In the genomic region with DNA sequence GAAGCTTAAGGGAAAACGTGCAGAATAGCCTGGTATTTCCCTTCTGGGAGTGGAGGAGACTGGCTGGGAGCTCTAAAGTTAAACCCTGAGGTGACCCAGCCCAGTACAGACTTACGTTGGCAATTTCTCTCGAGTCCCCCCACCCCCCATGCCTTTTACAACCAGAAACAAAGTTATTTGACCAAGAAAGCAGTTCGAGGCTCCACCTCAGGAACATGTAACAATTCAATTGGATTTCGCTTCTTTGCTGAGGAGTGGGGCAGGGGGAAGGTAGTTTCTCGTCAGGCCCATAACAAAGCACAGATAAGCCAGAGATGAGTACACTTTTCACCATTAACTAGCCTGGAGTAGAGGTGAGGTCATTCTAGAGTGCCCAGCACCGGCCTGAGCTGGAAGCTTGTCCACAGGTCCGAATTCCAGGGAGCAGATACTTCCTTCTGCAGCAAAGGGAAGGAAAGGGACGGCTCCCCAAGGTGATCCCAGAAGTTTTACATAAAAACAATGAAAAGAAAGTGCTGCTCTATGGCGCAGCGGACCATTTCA, we compare ENCODE assay signal across 9 mouse cellular contexts. TPM values are rescaled to one million over a fixed set of nuclear protein-coding genes. Genes with fewer than 3 reads are reported as not detected.
DNase-seq lines count a peak whose midpoint lies in the region; ATAC-seq lines count a peak whose summit lies in the region.
"Had no signal": no experiment of that assay in that cellular context is flagged by ENCODE, and none has a peak within 500 bp of the region (broad histone marks: within the 10 kb centered on the region; RNA-seq: fewer than 3 reads in every experiment).

No protein-coding gene starts in this region.

- no peaks in the 10 kb centered on the region for H3K36me3 ChIP-seq in heart, embryonic 10.5 days
- H3K36me3 ChIP-seq in forebrain, embryonic 11.5 days (ENCODE audit: control insufficient read depth, insufficient read depth, low read length) = no peaks in the 10 kb centered on the region
- H3K36me3 ChIP-seq in midbrain, embryonic 14.5 days (ENCODE audit: control insufficient read depth, insufficient read depth, low read length) = no peaks in the 10 kb centered on the region
- H3K36me3 ChIP-seq: G1E had no signal

- peak overlapping the region; percentile 98 for H3K4me3 ChIP-seq in heart, embryonic 10.5 days
- H3K4me3 ChIP-seq in forebrain, embryonic 11.5 days (ENCODE audit: low read depth, low read length) = peak overlapping the region; percentile 99
- H3K4me3 ChIP-seq in midbrain, embryonic 14.5 days (replicated peaks; ENCODE audit: low read depth, low read length) = peak overlapping the region; percentile 95

- intact Hi-C loops in gastrocnemius, postnatal 36 days (cut with DNase I) = loop anchor here (10.0 kb wide), 1 partner anchor 715 kb away; no protein-coding TSS in a partner anchor

- peak overlapping the region; percentile 100 for H3K27ac ChIP-seq in heart, embryonic 10.5 days
- peak overlapping the region; percentile 99 for H3K27ac ChIP-seq in forebrain, embryonic 11.5 days (ENCODE audit: low read depth, low read length)
- H3K27ac ChIP-seq in midbrain, embryonic 14.5 days (replicated peaks; ENCODE audit: low read depth, low read length) = peak overlapping the region; percentile 100

- H3K27me3 ChIP-seq in heart, embryonic 10.5 days (ENCODE audit: insufficient read depth, poor library complexity, severe bottlenecking) = no peaks in the 10 kb centered on the region
- H3K27me3 ChIP-seq in forebrain, embryonic 11.5 days (ENCODE audit: control insufficient read depth, insufficient read depth, low read length) = no peaks in the 10 kb centered on the region
- no peaks in the 10 kb centered on the region for H3K27me3 ChIP-seq in midbrain, embryonic 14.5 days (ENCODE audit: control insufficient read depth, insufficient read depth, low read length)

- H3K9ac ChIP-seq in forebrain, embryonic 11.5 days (ENCODE audit: low read length) = peak overlapping the region; percentile 100
- H3K9ac ChIP-seq in midbrain, embryonic 14.5 days (replicated peaks; ENCODE audit: low read length) = peak overlapping the region; percentile 100

- DNase-seq in heart, embryonic 10.5 days (ENCODE audit: low spot score) = peak; percentile 81
- DNase-seq in heart, adult 8-10 months (ENCODE audit: low spot score) = no peak
- DNase-seq in forebrain, embryonic 11.5 days (ENCODE audit: low spot score) = peak; percentile 65
- peak; percentile 73 for DNase-seq in kidney, adult 18-20 months
- peak; percentile 69 for DNase-seq in midbrain, embryonic 14.5 days
- DNase-seq in thymus, postnatal 25 days = no peak
- DNase-seq in gastrocnemius, postnatal 36 days = no peak
- DNase-seq in thymus, postnatal 4 days = no peak

- 5% methylated on average over 11 of the region's 11 CpGs for WGBS in heart, embryonic 10.5 days
- WGBS in forebrain, embryonic 11.5 days = 1% methylated on average over 11 of the region's 11 CpGs
- WGBS in midbrain, embryonic 14.5 days = 1% methylated on average over 11 of the region's 11 CpGs

- H3K9me3 ChIP-seq in heart, embryonic 10.5 days = no peaks in the 10 kb centered on the region
- H3K9me3 ChIP-seq in forebrain, embryonic 11.5 days (ENCODE audit: control insufficient read depth, low read length) = no peaks in the 10 kb centered on the region
- no peaks in the 10 kb centered on the region for H3K9me3 ChIP-seq in midbrain, embryonic 14.5 days (ENCODE audit: control insufficient read depth, low read length)
- H3K9me3 ChIP-seq: G1E had no signal

- no peak for ATAC-seq in forebrain, embryonic 11.5 days (replicated peaks; ENCODE audit: low FRiP score)
- ATAC-seq in midbrain, embryonic 14.5 days (ENCODE audit: low FRiP score, low TSS enrichment) = no peak

- peaks cover 30% of the 10 kb centered on the region for H3K4me1 ChIP-seq in heart, embryonic 10.5 days
- peaks cover 21% of the 10 kb centered on the region for H3K4me1 ChIP-seq in forebrain, embryonic 11.5 days (replicated peaks; ENCODE audit: control insufficient read depth, insufficient read depth, low read length)
- H3K4me1 ChIP-seq in midbrain, embryonic 14.5 days (ENCODE audit: control insufficient read depth, insufficient read depth, low read length) = peaks cover 43% of the 10 kb centered on the region

- H3K4me2 ChIP-seq in forebrain, embryonic 11.5 days (ENCODE audit: low read depth, low read length, severe bottlenecking) = peak overlapping the region; percentile 82
- H3K4me2 ChIP-seq in midbrain, embryonic 14.5 days (ENCODE audit: low read length) = peak overlapping the region; percentile 95

RNA-seq across cellular contexts. Expression of a gene that starts 0.5 kb away (rescaled TPM):
- polyA plus RNA-seq in heart, embryonic 10.5 days (2016; fragmentation: Nextera tagmentation; extraction: Ambion mirVana) = 6.7 and 9.4 TPM in 2 replicates
- 1 to 10 TPM; 2.5 to 5.9 (median 3.7) TPM for total RNA-seq in heart, adult 8-10 months (2022)
- polyA plus RNA-seq in forebrain, embryonic 11.5 days (2014; fragmentation: Nextera tagmentation; extraction: Ambion mirVana) = 20.2 and 23.3 TPM in 2 replicates
- 9.1 and 9.4 TPM in 2 replicates for polyA plus RNA-seq in midbrain, embryonic 14.5 days (2014; fragmentation: Nextera tagmentation; extraction: Ambion mirVana)
- total RNA-seq in gastrocnemius, postnatal 36 days (2021) = under 1 TPM; 0.18 to 0.25 TPM

RNA-seq across cellular contexts. Expression of a gene that starts 5.7 kb away (rescaled TPM):
- 39.8 and 54.8 TPM in 2 replicates for polyA plus RNA-seq in heart, embryonic 10.5 days (2016; fragmentation: Nextera tagmentation; extraction: Ambion mirVana)
- total RNA-seq in heart, adult 8-10 months (2022) = 10 to 100 TPM; 25.1 to 41.8 (median 30.5) TPM
- polyA plus RNA-seq in forebrain, embryonic 11.5 days (2014; fragmentation: Nextera tagmentation; extraction: Ambion mirVana) = 52.9 and 54.2 TPM in 2 replicates
- 33.5 and 40.1 TPM in 2 replicates for polyA plus RNA-seq in midbrain, embryonic 14.5 days (2014; fragmentation: Nextera tagmentation; extraction: Ambion mirVana)
- 10 to 100 TPM; 15.6 to 21.9 TPM for total RNA-seq in gastrocnemius, postnatal 36 days (2021)

RNA-seq across cellular contexts. Expression of a gene that starts 11.8 kb away (rescaled TPM):
- polyA plus RNA-seq in heart, embryonic 10.5 days (2016; fragmentation: Nextera tagmentation; extraction: Ambion mirVana) = 14.5 and 14.9 TPM in 2 replicates
- 1 to 10 TPM; 3.5 to 7.3 (median 5.5) TPM for total RNA-seq in heart, adult 8-10 months (2022)
- 12.2 and 15.4 TPM in 2 replicates for polyA plus RNA-seq in forebrain, embryonic 11.5 days (2014; fragmentation: Nextera tagmentation; extraction: Ambion mirVana)
- 7.9 and 9.2 TPM in 2 replicates for polyA plus RNA-seq in midbrain, embryonic 14.5 days (2014; fragmentation: Nextera tagmentation; extraction: Ambion mirVana)
- under 1 TPM; 0.17 to 0.20 TPM for total RNA-seq in gastrocnemius, postnatal 36 days (2021)

RNA-seq across cellular contexts. Expression of a gene that starts 52.6 kb away (rescaled TPM):
- polyA plus RNA-seq in heart, embryonic 10.5 days (2016; fragmentation: Nextera tagmentation; extraction: Ambion mirVana) = not detected in 2 replicates
- not detected for total RNA-seq in heart, adult 8-10 months (2022)
- not detected in 2 replicates for polyA plus RNA-seq in forebrain, embryonic 11.5 days (2014; fragmentation: Nextera tagmentation; extraction: Ambion mirVana)
- not detected in 2 replicates for polyA plus RNA-seq in midbrain, embryonic 14.5 days (2014; fragmentation: Nextera tagmentation; extraction: Ambion mirVana)
- total RNA-seq in gastrocnemius, postnatal 36 days (2021) = not detected
- total RNA-seq: G1E had no signal
- polyA plus RNA-seq: G1E had no signal

Comparison
In these comparisons a context has a peak if more than half of its experiments do, and no peak if none do; other contexts are left out.
1. DNase-seq: peak in heart, embryonic 10.5 days (single experiment), forebrain, embryonic 11.5 days (single experiment), kidney, adult 18-20 months (single experiment) and midbrain, embryonic 14.5 days (single experiment); none in heart, adult 8-10 months (single experiment), thymus, postnatal 25 days (single experiment), gastrocnemius, postnatal 36 days (0 of 2) and thymus, postnatal 4 days (single experiment).
2. Peak in every context shown above with its lines, with median percentiles within 50 percentile points of each other: H3K27ac ChIP-seq and H3K4me3 ChIP-seq.